Mouse (Mus musculus) ZHBTc4 (cell line): Measurements from ENCODE around the gene Gm20716.

Experiments
- DNase-seq: peaks from one replicate; pipeline ENCODE4 v3.0.0-alpha.2; 2011; ENCODE audit warnings: low read depth, low spot score

Gene Gm20716

GRCm38 (mm10) chr2:168167781-168168180 is 62.4 kb downstream of the Gm20716 start:
- no peak for DNase-seq

DNA sequence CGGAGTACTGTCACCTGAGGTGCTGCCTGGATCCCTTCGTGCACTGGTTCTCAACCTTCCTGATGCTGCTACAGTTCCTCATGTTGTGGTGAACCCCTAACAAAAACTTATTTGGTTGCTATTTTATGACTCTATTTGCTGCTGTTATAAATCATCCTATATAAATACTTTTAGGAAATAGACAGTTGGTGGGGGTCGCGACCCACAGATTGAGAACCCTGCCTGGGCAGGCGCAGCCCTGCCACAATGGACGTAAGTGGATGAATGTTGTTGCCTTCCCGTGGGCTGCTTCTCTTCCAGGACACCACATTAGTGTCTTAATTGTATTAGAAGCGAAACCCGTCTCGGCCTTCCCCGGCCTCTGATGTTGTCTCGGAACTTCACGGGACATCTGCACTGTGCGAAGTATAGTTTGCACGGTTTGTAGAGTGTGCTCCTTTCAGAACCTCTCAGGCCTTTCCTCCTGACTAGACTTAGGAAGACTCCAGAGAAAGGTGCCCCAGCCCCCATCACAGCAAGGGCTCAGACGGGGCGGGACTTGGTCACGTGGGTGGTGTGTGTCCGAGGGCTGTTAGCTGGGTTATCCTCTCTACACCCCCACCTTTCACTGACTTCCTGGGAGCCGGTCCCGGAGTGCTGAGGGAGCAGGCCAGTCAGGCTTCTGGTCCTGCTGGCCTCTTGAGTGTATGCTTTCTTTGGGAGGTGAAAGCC is 63.3 kb downstream of the Gm20716 start:
- DNase-seq, result peak; percentile 81

- DNase-seq, result peak; percentile 61
These were observed 68.2 kb downstream of the Gm20716 start for GRCm38 (mm10) chr2:168161978-168162377.

DNA sequence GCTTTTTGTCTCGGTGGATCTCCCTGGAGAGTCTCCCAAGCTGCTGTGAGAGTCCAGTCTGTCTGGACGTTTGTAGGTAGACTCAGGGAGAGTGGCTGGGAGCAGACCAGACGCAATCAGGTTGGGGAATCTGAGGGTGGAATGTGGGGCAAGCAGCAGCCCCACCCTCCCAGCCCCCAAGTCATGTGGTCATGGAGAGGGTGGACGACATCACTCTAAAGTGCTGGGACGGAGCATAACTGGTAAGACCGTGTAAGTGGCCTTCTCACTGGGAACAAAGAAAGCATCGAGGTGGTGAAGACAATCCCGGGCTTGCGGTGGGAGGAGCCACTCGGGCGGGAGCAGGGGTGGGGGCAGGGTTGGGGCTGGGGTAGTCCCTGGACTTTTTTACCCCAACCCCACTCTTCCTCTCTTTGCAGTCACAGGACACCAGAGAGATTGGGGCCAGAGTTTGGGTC is 68.6 kb downstream of the Gm20716 start:
- peak; percentile 73 for DNase-seq

DNA sequence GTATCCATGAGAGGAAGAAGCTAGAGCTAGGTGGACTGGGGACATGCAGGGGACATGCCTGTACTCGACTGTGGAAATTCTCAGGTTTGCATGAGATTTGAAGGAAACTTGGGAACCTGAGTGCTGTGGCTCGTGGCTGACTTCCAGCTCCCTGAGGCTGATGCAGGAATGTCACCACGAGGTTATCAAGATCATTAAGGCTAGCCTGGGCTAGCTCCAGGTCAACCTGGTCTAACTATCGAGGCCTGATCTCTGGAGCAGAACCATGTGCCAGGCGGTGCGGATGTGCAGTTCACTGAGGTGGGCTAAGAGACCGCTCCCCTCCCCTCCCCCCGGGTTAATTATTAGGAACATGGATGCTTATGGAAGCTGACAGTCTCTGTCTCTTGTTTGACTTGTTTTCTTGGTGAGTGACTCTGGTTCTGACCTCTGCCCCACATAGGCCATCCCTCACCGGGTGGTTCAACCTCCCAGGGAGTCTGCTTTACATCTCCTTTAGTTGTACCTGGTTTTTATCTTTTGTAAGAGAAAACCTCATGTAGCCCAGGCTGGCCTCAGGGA is 69.7 kb downstream of the Gm20716 start:
- DNase-seq, result no peak

DNA sequence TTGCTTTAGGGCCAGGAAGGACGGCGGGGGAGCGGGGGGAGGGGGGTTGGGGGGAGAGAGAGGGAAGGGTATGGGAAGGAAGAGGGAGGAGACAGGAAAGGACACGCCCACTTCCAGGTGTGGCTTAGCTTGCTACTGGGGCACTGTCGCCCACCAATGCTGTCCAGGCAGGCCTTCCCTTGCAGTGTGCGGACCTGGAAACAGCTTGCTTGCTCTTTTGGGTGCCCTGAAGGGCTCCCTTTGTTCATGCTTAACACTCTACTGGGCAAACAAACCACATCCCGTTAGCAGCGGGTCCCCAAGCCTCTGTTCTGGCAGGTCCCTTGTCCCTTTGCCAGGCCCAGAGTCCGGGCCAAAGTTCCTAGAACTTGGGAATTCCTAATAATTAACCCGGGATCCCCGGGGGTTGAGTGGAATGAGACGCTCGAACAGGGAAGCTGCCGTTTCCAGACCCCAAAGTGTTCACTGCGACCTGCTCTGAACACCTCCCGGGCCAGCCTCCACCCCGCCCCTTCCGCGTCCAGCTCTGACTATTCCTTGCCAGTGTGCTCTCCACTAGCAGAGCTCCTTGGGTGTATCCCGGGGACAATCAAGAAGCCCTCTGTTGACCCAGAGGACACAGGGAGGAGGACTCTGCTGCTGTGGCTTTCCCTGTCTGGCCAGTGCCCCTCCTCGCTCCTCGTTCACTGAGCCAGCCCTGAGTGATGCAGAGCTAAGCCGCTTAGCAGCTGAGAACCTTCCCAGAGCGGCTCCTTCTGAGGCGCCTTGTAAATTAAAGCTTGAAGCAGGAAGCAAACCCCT is 71.1 kb downstream of the Gm20716 start:
- DNase-seq, result peak; percentile 83

GRCm38 (mm10) chr2:168157974-168158373 is 72.2 kb downstream of the Gm20716 start:
- DNase-seq, result peak; percentile 64

GRCm38 (mm10) chr2:168156361-168156760 is 73.8 kb downstream of the Gm20716 start:
- peak; percentile 71 for DNase-seq

- DNase-seq, result no peak
These were observed 74.5 kb downstream of the Gm20716 start for GRCm38 (mm10) chr2:168155666-168156065.

DNA sequence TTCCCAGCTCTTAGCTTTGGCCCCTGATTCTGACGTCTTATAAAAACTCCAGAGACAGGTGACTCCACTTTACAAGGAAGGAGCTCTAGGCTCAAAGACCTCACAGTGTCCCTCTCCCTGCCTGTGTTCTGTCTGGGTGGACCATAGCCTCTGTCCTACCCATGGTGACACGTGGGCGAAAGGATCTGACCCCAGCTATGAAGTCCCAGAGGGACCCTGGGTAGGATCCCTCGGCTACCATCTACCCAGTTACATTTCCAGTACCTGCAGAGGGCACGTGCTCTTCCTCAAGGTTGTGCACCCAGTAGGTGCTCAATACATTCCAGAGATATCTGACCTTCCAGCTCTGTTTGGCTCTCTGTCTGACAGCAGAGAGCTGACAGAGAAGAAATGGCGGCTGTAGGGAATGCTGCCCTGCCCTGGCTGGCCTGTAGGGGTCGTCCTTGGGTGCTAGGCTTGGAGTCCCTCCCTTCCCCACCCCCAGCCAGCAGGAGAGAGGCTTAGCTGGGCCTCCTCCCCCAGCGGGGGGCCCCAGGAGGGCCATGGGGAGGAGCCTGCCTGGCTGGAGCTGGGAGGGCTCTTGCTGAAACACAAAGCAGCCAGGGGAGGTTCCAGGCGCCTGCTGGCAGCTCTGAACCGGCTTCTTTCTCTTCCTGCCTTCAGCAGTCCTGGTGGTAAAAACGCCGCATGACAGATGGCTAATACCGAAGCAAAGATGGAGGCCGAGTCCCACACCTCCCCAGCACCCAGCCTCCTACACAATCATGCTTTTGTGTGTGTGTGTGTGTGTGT is 75.9 kb downstream of the Gm20716 start:
- peak; percentile 100 for DNase-seq

DNA sequence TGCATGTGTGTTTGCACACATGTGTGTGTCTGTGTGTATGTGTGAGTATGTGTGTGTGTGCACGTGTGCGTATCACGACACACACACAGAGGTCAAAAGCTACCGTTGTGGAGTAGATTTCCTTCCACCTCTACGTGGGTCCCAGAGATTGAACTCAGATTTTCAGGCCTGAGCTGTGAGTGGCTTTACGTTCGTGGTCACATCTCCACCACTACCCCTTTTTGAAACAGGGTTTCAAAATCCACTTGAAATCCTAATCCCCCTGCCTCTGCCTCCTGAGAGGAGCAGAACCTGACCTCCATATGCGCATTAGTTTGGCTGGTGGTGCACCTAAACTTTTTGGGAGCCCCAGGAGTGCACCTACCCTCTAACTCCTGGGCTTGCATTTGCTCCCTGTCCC is 80.9 kb downstream of the Gm20716 start:
- DNase-seq, result no peak

DNA sequence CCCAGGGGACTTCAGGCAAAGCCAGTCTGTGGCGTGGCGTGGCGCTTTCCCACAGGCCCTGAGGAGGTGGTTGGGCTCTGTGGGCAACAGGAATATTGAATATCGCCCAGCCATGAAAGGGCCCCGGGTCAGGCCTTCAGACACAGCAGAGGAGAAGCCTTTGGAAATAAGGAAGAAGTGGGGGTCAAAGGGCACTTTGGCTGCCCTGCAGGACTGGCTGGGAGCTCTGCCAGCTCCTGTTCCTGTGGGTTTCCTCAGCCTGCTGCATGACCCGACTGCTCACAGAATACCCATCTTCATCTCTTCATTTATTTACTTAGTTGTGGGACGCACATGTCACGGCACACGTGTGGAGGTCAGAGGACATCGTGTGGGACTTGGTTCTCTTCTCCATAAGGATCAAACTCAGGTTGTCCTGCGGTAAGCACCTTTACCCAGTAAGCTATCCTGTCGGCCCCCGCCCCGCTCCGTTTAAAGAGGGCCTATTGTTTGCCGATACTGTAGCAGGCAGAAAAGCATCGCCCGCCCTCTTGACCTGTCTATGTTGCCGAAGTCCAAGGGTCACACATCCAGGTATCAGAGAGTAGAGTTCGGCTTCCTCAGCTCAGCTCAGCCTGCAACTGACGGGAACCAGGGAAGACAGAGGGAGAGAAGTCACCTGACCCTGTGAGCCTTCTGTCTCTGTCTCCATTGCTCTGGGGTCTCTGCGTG is 82.3 kb downstream of the Gm20716 start:
- DNase-seq, result no peak

DNA sequence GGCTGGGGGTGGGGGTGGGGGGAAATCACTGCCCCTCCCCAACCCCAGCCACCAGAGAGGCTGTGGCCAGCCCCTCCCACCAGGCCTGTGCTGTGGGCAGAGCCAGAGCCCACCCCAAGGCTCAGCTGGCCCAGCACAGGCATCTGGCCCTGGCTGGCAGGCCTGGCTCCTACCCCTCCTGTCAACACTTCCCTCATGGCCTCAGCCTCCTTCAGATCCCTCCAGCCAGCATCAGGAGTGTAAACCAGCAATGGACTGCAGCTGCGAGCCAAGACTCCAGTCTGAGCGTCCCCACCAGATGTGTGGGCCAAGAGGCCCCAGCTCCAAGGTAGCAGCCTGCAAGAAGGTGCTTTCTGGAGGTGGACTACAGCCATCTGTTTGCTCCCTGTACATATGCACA is 84.7 kb downstream of the Gm20716 start:
- no peak for DNase-seq

- DNase-seq, result no peak
These were observed 86.4 kb downstream of the Gm20716 start for GRCm38 (mm10) chr2:168143794-168144193.

- no peak for DNase-seq
These were observed 93.0 kb downstream of the Gm20716 start for GRCm38 (mm10) chr2:168137161-168137560.
